Comparison of ENCODE assay signal across 8 mouse cellular contexts in the genomic region with DNA sequence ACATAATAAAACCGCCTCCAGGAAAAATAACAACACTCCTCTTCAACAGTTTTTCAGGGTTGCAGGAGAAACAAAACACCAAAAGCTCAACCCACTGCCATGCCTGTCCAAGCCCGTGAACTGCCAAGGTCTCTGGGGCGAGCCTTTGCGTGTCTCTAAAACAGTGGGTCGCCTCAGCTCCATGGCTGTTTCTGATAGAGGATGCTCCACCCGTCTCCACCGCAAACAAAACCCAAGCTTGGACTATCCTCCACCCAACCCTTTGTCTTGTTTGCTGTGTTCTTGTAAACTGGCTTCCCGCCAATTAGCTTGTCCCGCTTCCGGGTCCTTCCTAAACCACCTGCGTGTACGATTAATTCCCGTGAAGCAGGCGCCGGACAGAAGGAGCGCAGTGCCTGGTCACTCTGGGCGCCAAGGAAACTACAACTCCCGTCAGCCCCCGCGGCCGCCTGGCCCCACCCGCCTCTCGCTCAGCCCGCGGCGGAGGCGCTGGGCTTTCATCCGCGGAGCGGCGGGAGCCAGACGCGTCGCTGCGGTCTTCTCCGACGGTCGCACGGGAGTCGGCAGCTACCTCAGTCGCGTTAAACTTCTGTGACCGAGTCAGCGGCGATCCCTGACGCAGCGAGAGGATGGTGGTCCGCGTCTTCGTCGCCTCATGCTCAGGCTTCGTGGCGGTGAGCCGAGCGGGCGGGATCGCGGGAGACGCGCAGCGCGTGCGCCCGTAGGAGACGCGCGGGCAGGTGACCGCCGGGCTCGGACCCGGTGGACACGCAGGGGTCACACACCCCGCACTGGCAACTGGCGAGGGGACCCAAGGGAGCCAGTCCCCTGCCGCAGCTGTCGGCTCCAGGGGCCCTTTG. TPM values are rescaled to one million over a fixed set of nuclear protein-coding genes. Genes with fewer than 3 reads are reported as not detected.
DNase-seq lines count a peak whose midpoint lies in the region; ATAC-seq lines count a peak whose summit lies in the region.

Gene Sh3bgrl2, plus strand, starts transcription at position 498 of the 860 bp plus-strand sequence.

- peak within 1 kb of the TSS; percentile 71 for H3K4me2 ChIP-seq in intestine, embryonic 14.5 days (ENCODE audit: low read length)

- no peak within 1 kb of the TSS for H3K27ac ChIP-seq in intestine, embryonic 14.5 days (ENCODE audit: low read depth)

- H3K36me3 ChIP-seq in intestine, embryonic 14.5 days (ENCODE audit: control insufficient read depth, insufficient read depth, low read length) = no peaks in the 10 kb centered on the region

- H3K9me3 ChIP-seq in intestine, embryonic 14.5 days (ENCODE audit: control insufficient read depth, low read length) = 0 out of 2 replicates have a peak, but pooled peaks cover 2% of the 10 kb centered on the region

- peak within 1 kb of the TSS; percentile 67 for H3K4me3 ChIP-seq in intestine, embryonic 14.5 days (ENCODE audit: low read depth, low read length)

- H3K27me3 ChIP-seq in intestine, embryonic 14.5 days (replicated peaks; ENCODE audit: control insufficient read depth, insufficient read depth, low read length) = no peaks in the 10 kb centered on the region

- ATAC-seq in intestine, embryonic 14.5 days (replicated peaks; ENCODE audit: low FRiP score, low TSS enrichment, low read depth) = peak; percentile 89
- ATAC-seq in megakaryocyte, adult 5-6 weeks (ENCODE audit: poor library complexity, severe bottlenecking) = peak; percentile 92

- peak within 1 kb of the TSS; percentile 53 for H3K9ac ChIP-seq in intestine, embryonic 14.5 days (ENCODE audit: low read length)

- peak; percentile 93 for DNase-seq in adrenal gland, adult 2 months
- DNase-seq in embryo, embryonic 10 days (ENCODE audit: low spot score) = peak; percentile 89
- peak; percentile 74 for DNase-seq in gastrocnemius, postnatal 25 days
- peak; percentile 89 for DNase-seq in intestine, embryonic 14.5 days (ENCODE audit: low spot score)
- DNase-seq in left cerebral cortex, adult 9 months (ENCODE audit: low spot score in 2 of 2) = peak; percentile 49 to 80
- DNase-seq in right cerebral cortex, adult 18-20 months = peak; percentile 90
- peak; percentile 78 to 87 for DNase-seq in urinary bladder, adult 18-20 months (ENCODE audit: low spot score in 2 of 2)

- H3K4me1 ChIP-seq in intestine, embryonic 14.5 days (replicated peaks; ENCODE audit: control insufficient read depth, insufficient read depth, low read length) = peaks cover 7% of the 10 kb centered on the region; the same call in 1 of the 2 replicates

- 2% methylated on average over 76 of the region's 76 CpGs for WGBS in intestine, embryonic 14.5 days

RNA-seq across cellular contexts. Expression of gene Sh3bgrl2, which starts in this region (rescaled TPM):
- 10 to 100 TPM; 16.1 to 20.2 TPM for total RNA-seq in adrenal gland, adult 2 months (2021)
- polyA plus RNA-seq in adrenal gland, adult 2 months (2012; rRNA removed) = 1.5 and 1.6 TPM in 2 replicates
- total RNA-seq in gastrocnemius, postnatal 25 days (2021) = 1 to 10 TPM; 1.4 to 1.9 TPM
- 19.8 and 23.1 TPM in 2 replicates for polyA plus RNA-seq in intestine, embryonic 14.5 days (2014; fragmentation: Nextera tagmentation; extraction: Ambion mirVana)
- not detected in 2 replicates for total RNA-seq in megakaryocyte, adult 5-6 weeks (2015)
- total RNA-seq in megakaryocyte, adult 5-6 weeks (2017) = 0.11 TPM in 1 of 2 replicates, not detected in the other

Comparison
In these comparisons a context has a peak if more than half of its experiments do, and no peak if none do; other contexts are left out.
1. RNA of gene Sh3bgrl2 (total RNA-seq): 16.1 to 20.2 TPM in adrenal gland, adult 2 months; 1.4 to 1.9 TPM in gastrocnemius, postnatal 25 days and 0.11 TPM in megakaryocyte, adult 5-6 weeks; every median in the first group is over 4 times any median in the second.
2. Peak in ATAC-seq in megakaryocyte, adult 5-6 weeks; RNA of the gene not detected or under 1 TPM.
3. Peak in every context shown above with its lines, with median percentiles within 50 percentile points of each other: DNase-seq.